Mouse (Mus musculus) right cerebral cortex, postnatal 10 days (tissue): Measurements from ENCODE around the gene Aloxe3.

Source experiments
- DNase-seq, 2 experiments: peaks; one replicate each; pipeline ENCODE4 v3.0.0; 2021; ENCODE audit warnings: low spot score in 2 of 2

Aloxe3 gene

GRCm38 (mm10) chr11:69094697-69095429 is 30.8 kb upstream of the Aloxe3 start, which contains the start of gene Per1:
Per1 (plus strand) TSS chr11:69095217.
- DNase-seq: peak; percentile 100

DNA sequence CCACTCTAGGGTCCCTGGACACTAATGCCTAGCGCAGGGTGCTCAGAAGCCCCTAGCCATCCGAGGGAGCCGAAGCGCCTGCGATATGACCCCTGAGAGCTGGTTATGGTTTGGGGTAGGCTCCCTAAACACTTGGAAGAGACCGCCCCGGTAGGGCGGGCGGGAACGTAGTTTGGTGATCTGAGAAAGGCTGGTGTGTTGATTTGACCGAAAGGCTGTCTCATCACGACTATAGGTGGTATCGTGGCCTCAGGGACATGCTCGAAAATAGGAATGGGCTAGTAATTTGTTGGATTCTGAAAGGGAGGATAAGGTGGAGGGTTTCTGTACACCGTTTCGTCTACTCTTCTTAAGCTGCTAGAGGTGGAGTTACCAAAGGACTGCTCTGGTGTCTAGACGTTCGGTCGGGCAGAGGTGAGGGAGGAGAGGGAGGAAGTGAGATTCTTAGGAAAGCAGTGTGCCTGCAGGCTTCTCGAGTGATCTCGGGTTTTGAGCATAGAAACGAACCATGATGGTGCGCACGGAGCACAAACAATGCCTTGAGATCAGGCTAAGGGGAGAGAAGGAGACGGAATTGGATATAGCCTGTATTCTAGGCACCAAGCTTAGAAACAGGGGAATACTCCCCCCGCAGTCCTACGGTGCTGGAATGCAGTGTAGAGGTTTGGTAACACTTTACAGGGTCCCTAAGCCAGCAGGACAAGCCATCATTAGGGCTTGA is 30.0 kb upstream of the Aloxe3 start:
- DNase-seq: peak in 1 of 2 experiments; percentile 51

- DNase-seq: no peak
Measured at GRCm38 (mm10) chr11:69096360-69096986, 29.2 kb upstream of the Aloxe3 start.

- peak; percentile 97 to 98 for DNase-seq
Measured at GRCm38 (mm10) chr11:69096987-69097900, 28.5 kb upstream of the Aloxe3 start.

DNA sequence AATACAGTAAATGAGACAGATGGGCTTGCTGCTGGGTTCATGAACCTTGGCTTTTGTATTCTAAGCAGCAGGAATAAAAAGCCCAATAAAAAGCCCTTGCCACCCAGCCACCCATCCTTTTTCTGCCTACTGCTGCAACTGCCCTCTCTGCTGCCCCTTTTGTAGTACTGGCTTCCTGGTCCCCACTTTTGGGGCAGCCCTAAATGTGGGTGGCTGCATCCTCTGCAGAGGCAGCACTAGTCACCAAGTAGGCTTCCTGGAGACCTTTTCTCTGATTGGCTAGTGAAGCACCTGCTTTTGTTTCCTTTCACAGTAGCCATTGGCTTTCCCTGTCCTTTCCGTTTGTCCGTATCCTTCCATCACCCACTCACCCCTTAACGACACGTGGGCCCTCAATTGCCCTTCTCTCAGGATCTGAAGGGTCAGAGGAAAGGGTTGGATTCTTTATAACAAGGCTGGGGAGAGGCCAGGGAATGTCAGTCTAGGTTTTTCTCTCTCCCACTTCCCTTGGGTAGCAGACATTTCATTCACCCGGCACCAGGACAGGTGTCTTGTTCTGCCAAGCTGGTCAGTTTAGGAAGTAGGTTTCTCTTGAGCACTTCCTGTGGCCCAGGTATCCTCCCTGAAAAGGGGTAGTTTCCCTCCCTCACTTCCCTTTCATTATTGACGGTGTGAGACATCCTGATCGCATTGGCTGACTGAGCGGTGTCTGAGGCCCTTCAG is 27.5 kb upstream of the Aloxe3 start:
- peak in 1 of 2 experiments; percentile 45 for DNase-seq

GRCm38 (mm10) chr11:69098762-69099091 is 27.0 kb upstream of the Aloxe3 start:
- peak; percentile 97 for DNase-seq

- DNase-seq: peak; percentile 86 to 89
Measured at GRCm38 (mm10) chr11:69099177-69099914, 26.4 kb upstream of the Aloxe3 start.

DNA sequence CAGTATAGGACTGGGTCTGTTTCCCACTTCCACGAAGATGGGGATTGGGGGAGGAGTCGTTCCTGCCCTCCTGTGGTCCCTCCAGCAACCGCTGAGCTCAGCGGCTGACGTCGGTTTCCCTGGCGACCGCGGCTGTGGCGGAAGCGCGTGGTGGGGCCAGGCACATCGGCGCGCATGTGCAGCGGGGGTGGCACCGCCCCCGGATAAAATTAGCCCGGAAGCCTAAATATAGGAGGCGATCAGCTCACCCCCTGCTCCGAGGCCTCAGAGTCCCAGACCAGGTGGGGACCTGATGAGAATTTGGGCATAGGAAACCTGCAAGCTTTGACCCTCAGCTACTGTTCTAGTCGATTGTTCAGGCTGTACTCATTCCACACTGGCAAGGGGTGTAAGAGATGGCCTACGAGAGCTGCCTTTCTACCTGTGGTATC is 25.8 kb upstream of the Aloxe3 start:
- peak; percentile 96 for DNase-seq

GRCm38 (mm10) chr11:69100639-69101360 is 24.9 kb upstream of the Aloxe3 start:
- DNase-seq: peak in 1 of 2 experiments; percentile 65

DNA sequence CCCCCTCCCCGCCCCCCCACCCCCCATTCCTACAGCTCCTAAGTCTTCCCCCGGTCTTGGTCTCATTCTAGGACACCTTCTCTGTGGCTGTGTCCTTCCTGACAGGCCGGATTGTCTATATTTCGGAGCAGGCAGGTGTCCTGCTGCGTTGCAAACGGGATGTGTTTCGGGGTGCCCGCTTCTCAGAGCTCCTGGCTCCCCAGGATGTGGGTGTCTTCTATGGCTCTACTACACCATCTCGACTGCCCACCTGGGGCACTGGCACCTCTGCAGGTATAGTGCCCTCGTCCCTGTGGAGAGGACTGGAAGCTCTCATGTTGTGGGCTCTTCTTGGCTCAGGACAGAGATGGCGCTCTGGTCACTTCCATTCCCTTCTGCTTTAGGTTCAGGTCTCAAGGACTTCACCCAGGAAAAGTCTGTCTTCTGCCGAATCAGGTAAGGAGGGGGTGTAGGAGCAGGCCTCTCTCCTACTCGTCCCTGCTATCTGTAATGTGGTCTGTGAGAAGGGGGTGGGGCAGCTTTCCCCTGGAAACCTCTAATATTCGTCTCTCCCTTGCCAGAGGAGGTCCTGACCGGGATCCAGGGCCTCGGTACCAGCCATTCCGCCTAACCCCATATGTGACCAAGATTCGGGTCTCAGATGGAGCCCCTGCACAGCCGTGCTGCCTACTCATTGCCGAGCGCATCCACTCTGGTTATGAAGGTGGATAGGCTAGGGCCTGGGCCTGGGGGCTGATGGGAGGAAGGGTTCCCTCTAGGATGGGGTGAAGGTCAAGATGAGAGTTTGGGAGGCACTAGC is 23.9 kb upstream of the Aloxe3 start:
- DNase-seq: peak in 1 of 2 experiments; percentile 44

DNA sequence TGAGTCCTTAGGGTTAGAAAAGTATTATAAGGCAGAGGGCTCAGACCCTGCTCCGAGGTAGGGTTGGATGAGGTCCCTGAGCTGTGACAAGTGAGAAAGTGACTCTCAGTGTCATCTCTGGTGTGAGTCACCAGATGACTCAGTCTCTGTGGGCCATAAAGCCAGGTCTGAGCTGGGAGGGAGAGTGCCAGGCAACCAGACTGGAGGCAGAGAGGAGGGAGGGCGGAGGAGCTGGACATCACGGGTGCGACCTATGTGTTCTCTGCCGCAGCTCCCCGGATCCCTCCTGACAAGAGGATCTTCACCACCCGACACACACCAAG is 23.3 kb upstream of the Aloxe3 start:
- DNase-seq: no peak

GRCm38 (mm10) chr11:69103121-69103520 is 22.6 kb upstream of the Aloxe3 start:
- peak in 1 of 2 experiments; percentile 26 for DNase-seq

- peak in 1 of 2 experiments; percentile 29 for DNase-seq
Measured at GRCm38 (mm10) chr11:69103531-69104435, 21.9 kb upstream of the Aloxe3 start.

- peak in 1 of 2 experiments; percentile 21 for DNase-seq
Measured at GRCm38 (mm10) chr11:69104487-69104886, 21.2 kb upstream of the Aloxe3 start.

DNA sequence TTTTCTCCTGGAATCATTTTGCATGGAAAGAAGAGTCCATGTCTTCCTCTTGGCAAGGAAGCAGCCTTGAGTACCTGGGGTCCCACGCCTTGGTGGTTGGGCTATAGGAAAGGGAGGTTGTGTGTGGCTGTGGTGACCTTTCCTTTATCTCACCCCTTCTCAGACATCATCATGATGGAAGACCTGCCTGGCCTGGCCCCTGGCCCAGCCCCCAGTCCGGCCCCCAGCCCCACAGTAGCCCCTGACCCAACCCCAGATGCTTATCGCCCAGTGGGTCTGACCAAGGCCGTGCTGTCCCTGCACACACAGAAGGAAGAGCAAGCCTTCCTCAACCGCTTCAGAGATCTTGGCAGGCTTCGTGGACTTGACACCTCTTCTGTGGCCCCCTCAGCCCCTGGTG is 20.5 kb upstream of the Aloxe3 start:
- DNase-seq: peak in 1 of 2 experiments; percentile 19

DNA sequence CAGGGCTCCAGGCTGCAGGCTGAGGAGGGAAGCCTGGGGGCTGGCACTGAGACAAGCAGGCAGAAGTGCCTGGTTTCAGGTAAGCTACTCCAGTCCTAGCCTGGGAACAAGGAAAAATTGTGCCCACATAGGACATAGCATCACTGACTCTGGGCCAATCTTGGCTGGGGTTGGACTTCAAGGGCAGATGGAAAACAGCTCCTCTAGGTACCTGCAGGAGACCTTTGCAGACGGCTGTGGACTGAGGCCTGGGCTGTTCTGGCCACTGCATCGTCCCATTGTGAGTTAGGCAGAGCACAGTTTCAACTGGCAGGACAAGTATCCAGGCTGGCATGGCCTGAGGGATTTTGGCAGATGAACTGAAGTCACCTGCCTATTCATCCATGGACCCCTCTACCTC is 19.9 kb upstream of the Aloxe3 start:
- DNase-seq: peak in 1 of 2 experiments; percentile 30

DNA sequence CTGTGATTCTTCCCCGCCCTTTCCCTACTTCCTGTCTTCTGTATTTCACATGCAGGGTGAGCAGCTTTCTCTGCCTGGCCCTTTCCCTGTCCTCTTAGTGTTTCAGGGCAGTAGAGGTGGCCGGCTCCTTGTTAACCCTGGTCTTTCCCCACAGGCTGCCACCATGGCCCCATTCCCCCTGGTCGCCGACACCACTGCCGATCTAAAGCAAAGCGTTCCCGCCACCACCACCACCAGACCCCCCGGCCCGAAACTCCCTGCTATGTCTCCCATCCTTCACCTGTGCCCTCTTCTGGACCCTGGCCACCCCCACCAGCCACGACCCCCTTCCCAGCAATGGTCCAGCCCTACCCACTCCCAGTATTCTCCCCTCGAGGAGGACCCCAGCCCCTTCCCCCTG is 19.4 kb upstream of the Aloxe3 start:
- no peak for DNase-seq

DNA sequence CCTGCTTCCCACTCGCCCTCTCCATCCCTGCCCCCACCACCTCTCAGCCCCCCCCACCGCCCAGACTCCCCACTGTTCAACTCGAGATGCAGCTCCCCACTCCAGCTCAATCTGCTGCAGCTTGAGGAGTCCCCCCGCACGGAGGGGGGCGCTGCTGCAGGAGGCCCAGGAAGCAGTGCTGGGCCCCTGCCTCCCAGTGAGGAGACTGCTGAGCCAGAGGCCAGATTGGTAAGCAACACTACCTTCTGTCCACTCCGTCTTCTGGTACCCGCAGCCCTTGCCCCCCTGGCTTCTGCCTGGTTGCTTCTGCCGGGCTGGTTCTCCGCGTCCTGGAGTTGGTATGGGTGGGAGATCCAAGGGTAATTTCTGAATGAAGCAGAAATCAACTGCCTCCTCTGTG is 18.9 kb upstream of the Aloxe3 start:
- DNase-seq: no peak
